Mouse (Mus musculus) small intestine, adult 2 months (tissue): ENCODE measurements around the gene Hmga1. TPM values are rescaled to one million over a fixed set of nuclear protein-coding genes. Genes with fewer than 3 reads are reported as not detected.

Source experiments
- H3K27ac ChIP-seq: fragments of 200-500 bp; 2 replicates; pipeline ENCODE4 v1.5.1; 2012; ENCODE audit warnings: low read depth, low read length, control low read depth, inconsistent platforms; ENCODE audit not compliant: insufficient read depth
- H3K27me3 ChIP-seq: fragments of 200-500 bp; 2 replicates; pipeline ENCODE4 v1.6.1; 2012; ENCODE audit warnings: mild to moderate bottlenecking, moderate library complexity, low read length, inconsistent platforms; ENCODE audit not compliant: control insufficient read depth, insufficient read depth
- H3K36me3 ChIP-seq: fragments of 200-500 bp; 2 replicates; pipeline ENCODE4 v1.6.1; 2012; ENCODE audit warnings: mild to moderate bottlenecking, low read length, control low read depth, inconsistent platforms; ENCODE audit not compliant: control insufficient read depth, insufficient read depth
- H3K4me1 ChIP-seq: fragments of 200-500 bp; 2 replicates; pipeline ENCODE4 v1.6.1; 2012; ENCODE audit warnings: low read length, inconsistent platforms, mixed read lengths; ENCODE audit not compliant: control insufficient read depth, insufficient read depth, insufficient read length
- H3K4me3 ChIP-seq: fragments of 200-500 bp; 2 replicates; pipeline ENCODE4 v1.5.1; 2012; ENCODE audit warnings: low read depth, mild to moderate bottlenecking, control low read depth, inconsistent platforms, low read length, moderate library complexity
- CTCF ChIP-seq: fragments of 200-500 bp; IDR thresholded peaks from 2 replicates; pipeline ENCODE4 v1.5.1; 2012; ENCODE audit warnings: low read depth, mild to moderate bottlenecking, control low read depth, inconsistent platforms, low read length, moderate library complexity, mixed read lengths; ENCODE audit not compliant: insufficient replicate concordance, insufficient read length; ENCODE audit errors: extremely low read depth
- POLR2A ChIP-seq: fragments of 200-500 bp; IDR thresholded peaks from 2 replicates; pipeline ENCODE4 v1.6.1; 2012; ENCODE audit warnings: low read depth, mild to moderate bottlenecking, control low read depth, inconsistent platforms, low read length, moderate library complexity
- WGBS: fragments of 180-500 bp; shearing (Covaris S2); methylation state at CpG from one replicate; pipeline ENCODE4 v1.1.7; 2018; 5-methylcytosine and 5-hydroxymethylcytosine counted together
- polyA plus RNA-seq: library from polyadenylated mRNA; depleted of rRNA; stranded (reverse); fragments of >200 nt; gene quantifications from 2 replicates; pipeline ENCODE4 v1.2.3, GENCODE M21; 2012; rRNA removed

Gene Hmga1
- 63.0 and 91.0 TPM in 2 replicates for polyA plus RNA-seq

DNA sequence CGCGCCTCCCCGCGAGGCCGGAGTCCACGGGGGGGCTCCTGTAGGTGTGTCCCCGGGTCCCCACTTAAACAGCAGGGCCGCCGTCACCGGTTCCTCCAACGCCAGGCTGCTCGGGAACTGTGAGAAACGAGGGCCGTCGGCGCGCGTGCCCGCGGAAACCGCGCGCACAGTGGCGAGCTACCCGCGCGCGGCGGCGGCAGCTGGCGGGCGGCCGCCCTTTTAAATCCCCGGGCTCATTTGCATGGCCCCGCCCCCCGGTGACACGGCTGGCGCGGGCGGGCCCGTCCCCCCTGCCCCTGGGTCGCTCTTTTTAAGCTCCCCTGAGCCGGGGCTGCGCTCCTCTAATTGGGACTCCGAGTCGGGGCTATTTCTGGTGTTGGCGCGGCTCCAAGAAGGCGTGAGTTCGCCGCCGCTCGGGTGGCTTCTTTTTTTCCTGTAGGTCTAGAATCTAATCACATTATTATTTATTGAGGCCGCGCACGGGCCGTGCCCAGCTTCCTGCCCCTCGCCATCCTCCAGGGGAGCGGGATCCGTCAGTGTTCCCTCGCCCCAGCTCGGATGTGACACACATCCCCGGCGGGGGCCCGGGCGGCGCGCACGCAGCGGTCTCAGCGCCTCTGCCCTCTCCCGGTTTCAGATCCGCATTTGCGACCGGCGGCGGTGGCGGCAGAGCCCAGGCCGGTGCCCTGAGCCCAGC is at the start of gene Hmga1:
Hmga1 (plus strand) TSS at position 183 of the 697 bp plus-strand sequence.
- no peak; the same call in 1 of the 2 replicates for TF ChIP-seq CTCF
- TF ChIP-seq POLR2A = peak; percentile 96
- peak within 1 kb of the TSS; percentile 85 for H3K27ac ChIP-seq
- no peaks in the 10 kb centered on the region for H3K27me3 ChIP-seq
- 1% methylated on average over 79 of the region's 79 CpGs for WGBS
- peaks cover 3% of the 10 kb centered on the region; the same call in 1 of the 2 replicates for H3K36me3 ChIP-seq
- H3K4me3 ChIP-seq = peak within 1 kb of the TSS; percentile 77
- H3K4me1 ChIP-seq = peaks cover 16% of the 10 kb centered on the region

DNA sequence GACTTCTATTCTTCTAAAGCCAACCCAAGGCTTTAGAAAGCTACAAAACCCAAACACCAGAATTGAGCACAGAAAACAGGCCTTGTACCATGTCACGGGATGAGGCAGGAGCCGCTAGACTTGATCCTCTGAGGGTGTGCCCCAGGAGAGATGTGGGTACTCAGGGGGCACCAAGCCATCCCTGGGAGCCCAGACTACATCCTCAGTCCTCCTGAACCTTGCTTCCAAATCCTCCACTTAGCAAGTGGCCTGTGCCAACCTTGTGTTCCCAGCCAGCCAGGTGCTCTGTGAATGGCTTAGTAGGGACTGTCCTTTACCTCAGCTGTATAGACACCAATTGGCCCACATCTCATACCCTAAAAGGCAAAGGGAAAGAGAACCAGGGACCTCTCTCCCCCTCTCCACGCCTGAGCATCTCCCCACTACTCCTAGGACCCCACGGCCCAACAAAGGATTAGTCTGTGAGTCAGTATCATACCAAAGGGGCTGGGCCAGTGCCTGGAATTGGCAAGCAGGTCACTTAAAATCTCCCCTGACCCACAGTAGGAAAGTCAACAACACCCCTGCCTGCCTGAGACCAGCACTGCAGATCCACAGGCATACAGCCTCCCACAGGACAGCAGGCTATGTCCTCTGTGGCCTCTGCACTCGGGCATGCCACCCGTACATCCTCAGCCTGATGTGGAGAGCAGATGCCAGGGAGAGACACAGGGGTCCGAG is 49.3 kb upstream of the Hmga1 start:
- TF ChIP-seq POLR2A (no peak), CTCF (no peak)
- Histone ChIP-seq H3K27me3 (peaks cover 13% of the 10 kb centered on the region), H3K36me3 (no peaks in the 10 kb centered on the region), H3K27ac (no peak overlapping the region), H3K4me1 (no peaks in the 10 kb centered on the region; the same call in 1 of the 2 replicates), H3K4me3 (no peak overlapping the region)
- WGBS = 78% methylated on average over 7 of the region's 7 CpGs

DNA sequence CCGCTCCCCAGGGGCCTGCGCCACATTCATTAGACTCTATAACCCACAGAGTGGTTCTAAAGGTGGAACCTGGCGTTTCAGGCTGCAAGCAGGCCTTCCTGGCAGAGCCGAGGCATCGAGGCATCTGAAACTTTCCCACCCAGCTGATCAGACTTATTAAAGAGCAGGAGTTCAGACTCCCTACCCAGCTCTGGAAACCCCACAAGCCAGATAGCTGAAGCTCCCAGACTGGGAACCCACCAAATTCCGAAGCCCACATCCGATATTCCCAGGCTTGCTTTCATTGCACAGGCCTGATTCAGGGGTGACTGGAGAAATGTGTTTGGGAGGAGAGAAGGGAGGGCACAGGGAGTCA is 48.7 kb upstream of the Hmga1 start:
- 82% methylated on average over 7 of the region's 7 CpGs for WGBS
- no peaks in the 10 kb centered on the region; the same call in 1 of the 2 replicates for H3K4me1 ChIP-seq
- no peak for TF ChIP-seq POLR2A
- TF ChIP-seq CTCF = no peak
- no peak overlapping the region for H3K27ac ChIP-seq
- H3K4me3 ChIP-seq = no peak overlapping the region
- no peaks in the 10 kb centered on the region for H3K36me3 ChIP-seq
- H3K27me3 ChIP-seq = peaks cover 15% of the 10 kb centered on the region

DNA sequence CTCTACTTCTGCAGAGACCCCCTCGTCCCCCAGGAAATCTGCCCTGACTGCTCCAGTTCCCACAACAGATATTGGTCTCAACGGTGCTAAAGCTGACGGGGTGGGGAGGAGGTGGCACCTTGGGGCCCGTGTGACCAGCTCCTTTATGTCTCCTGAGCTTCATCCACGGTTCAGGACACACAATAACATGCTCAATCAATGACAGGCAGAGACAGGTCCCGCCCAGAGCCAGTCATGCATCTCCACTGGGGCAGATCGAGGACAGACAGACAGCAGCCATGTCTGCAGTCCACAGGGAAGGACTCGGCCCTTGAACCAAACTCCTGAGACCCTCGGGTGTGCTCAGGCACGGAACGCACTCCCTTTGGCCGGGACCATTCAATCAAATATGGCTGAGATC is 48.3 kb upstream of the Hmga1 start:
- H3K27ac ChIP-seq = no peak overlapping the region
- no peak overlapping the region for H3K4me3 ChIP-seq
- H3K4me1 ChIP-seq = no peaks in the 10 kb centered on the region; the same call in 1 of the 2 replicates
- TF ChIP-seq POLR2A (no peak), CTCF (no peak)
- H3K27me3 ChIP-seq = peaks cover 18% of the 10 kb centered on the region
- no peaks in the 10 kb centered on the region for H3K36me3 ChIP-seq
- 58% methylated on average over 12 of the region's 12 CpGs for WGBS

DNA sequence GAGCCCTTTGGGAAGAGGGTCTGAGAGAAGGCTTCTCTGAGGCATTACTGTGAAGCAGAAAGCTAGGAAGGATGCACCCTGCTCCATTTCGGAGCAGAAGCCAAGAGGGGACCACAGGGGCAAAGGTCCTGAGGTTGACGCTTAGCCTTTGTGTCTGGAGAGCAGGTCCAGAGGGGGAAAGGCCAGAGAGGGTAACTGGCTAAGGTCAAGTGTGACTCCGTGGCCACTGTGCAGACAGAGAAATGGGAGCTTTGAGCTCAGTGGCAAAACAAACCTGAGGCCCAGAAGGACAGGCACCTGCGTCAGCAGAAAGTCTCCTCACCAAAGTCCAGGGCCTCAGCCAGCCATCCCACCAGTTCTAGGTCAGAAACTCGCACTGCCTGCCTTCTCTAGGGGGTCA is 47.8 kb upstream of the Hmga1 start:
- peaks cover 24% of the 10 kb centered on the region for H3K27me3 ChIP-seq
- 56% methylated on average over 5 of the region's 5 CpGs for WGBS
- no peak overlapping the region for H3K4me3 ChIP-seq
- TF ChIP-seq POLR2A (no peak), CTCF (no peak)
- H3K4me1 ChIP-seq = no peaks in the 10 kb centered on the region; the same call in 1 of the 2 replicates
- H3K36me3 ChIP-seq = no peaks in the 10 kb centered on the region
- H3K27ac ChIP-seq = no peak overlapping the region

DNA sequence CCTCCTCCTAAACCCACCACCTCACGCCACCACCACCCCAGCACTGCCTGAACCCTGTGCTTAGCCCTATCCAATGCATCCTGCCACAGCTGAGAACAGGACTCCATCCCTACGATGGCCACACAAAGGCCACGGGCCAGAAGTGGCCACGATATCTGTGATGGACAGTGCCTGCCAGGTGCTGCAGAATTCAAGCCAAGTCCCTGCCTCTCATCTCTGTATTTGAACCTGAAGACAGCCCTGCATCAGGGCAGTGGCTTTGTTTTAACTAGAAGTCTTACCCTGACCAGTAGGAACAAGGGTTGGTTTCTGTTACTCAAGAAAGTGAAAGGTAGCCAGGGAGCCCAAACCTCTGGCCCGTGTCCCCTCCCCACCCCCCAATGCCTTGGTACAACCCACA is 47.2 kb upstream of the Hmga1 start:
- Histone ChIP-seq H3K36me3 (no peaks in the 10 kb centered on the region), H3K27ac (no peak overlapping the region), H3K4me1 (no peaks in the 10 kb centered on the region; the same call in 1 of the 2 replicates), H3K27me3 (peaks cover 29% of the 10 kb centered on the region), H3K4me3 (no peak overlapping the region)
- TF ChIP-seq POLR2A (no peak), CTCF (no peak)
- WGBS = 79% methylated on average over 5 of the region's 5 CpGs

DNA sequence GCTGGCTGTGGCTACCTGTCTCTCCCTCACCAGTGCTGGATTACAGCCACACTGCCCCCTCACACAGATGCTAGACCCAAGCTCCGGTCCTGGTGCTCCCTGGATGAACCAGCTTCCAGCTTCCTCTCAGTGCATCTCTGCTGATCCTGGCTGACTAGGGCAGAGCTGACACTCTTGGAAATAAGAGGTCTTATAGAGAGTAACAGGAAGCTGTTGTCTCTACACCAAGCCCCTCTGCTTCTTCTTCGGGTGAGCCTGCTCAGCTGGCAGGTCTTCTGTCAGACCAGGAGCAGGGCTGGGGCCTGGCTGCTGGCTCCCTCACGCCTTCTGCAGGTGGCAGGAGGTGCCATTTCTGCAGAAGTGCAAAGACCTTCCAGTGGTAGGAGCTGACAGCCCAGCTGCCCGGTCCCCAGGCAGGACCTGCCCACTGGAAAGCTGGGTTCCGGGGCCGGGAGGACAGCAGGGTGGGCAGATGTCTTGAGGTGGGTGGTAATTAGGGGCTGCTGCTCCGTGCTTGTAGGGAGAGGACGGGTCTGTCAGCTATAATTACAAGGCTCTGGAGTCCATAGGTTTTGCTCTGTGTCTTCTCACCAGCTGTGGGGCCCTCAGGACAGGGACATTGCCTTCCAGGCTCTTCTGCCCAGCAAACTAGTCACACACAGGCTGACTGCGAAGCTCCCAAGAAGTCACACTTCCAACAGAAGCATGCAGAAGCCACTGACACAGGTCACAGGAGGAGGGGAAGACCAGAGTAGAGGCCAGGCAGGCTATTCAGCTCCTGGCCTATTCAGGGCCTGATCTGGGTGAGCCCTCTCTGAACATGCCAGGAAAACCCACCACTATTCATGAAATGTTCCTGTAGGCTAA is 45.8 kb upstream of the Hmga1 start:
- peaks cover 34% of the 10 kb centered on the region for H3K27me3 ChIP-seq
- 57% methylated on average over 9 of the region's 9 CpGs for WGBS

More for the DNA sequence above, 45.8 kb upstream of the Hmga1 start:
- H3K27ac ChIP-seq = no peak overlapping the region
- no peaks in the 10 kb centered on the region for H3K36me3 ChIP-seq
- TF ChIP-seq POLR2A = no peak
- TF ChIP-seq CTCF = no peak
- H3K4me1 ChIP-seq = no peaks in the 10 kb centered on the region; the same call in 1 of the 2 replicates
- H3K4me3 ChIP-seq = no peak overlapping the region
